ENCODE assay signal across 30 mouse cellular contexts in the genomic region with DNA sequence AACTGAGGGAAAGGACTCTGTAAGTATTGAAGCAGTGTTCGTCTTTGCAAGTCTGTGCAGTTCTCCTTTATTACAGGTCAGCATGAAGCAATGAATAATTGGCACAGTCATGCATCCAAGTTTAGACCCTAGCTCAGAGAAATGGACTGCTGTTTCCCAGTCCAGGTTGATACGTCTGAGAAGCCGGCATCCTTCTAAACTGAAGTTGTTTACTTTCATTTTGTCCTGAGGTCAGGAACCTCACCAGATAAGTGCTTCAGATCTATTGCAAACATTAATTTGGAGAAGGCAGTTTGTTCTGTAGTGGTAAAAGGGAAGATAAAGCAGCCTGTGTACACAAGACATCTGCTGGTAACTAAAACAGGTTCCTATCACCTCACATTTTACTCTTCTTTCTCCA.
"Had no signal": no experiment of that assay in that cellular context is flagged by ENCODE, and none has a peak within 500 bp of the region (broad histone marks: within the 10 kb centered on the region; RNA-seq: fewer than 3 reads in every experiment).

No protein-coding gene starts in this region.

- DNase-seq: left cerebral cortex, postnatal 4 days; liver; liver, embryonic 13.5 days; liver, postnatal 0 days; lung, adult 18-20 months; lung, adult 2 months; lung, embryonic 14.5 days; lung, postnatal 10 days; lung, postnatal 14 days; lung, postnatal 36 days; lung, postnatal 4 days; midbrain, embryonic 14.5 days had no signal

- H3K9ac ChIP-seq: limb, embryonic 12.5 days; limb, embryonic 13.5 days; limb, embryonic 15.5 days; liver, embryonic 12.5 days; liver, embryonic 13.5 days; liver, embryonic 14.5 days; liver, embryonic 15.5 days; liver, postnatal 0 days; lung, embryonic 14.5 days; lung, embryonic 15.5 days; midbrain, embryonic 12.5 days; midbrain, embryonic 13.5 days; midbrain, embryonic 15.5 days; neural tube, embryonic 12.5 days had no signal

- H3K4me3 ChIP-seq: left cerebral cortex, adult 2 months; limb, embryonic 10.5 days; limb, embryonic 12.5 days; limb, embryonic 13.5 days; limb, embryonic 15.5 days; liver, embryonic 12.5 days; liver, embryonic 13.5 days; liver, embryonic 15.5 days; lung, embryonic 15.5 days; megakaryocyte, embryonic 14.5 days; midbrain, embryonic 12.5 days; midbrain, embryonic 13.5 days; midbrain, embryonic 15.5 days; myocyte; neural tube, embryonic 12.5 days had no signal

- H3K4me1 ChIP-seq: limb, embryonic 10.5 days; limb, embryonic 12.5 days; limb, embryonic 13.5 days; limb, embryonic 15.5 days; liver, embryonic 12.5 days; liver, embryonic 13.5 days; liver, embryonic 15.5 days; lung, embryonic 15.5 days; megakaryocyte, embryonic 14.5 days; midbrain, embryonic 12.5 days; midbrain, embryonic 13.5 days; midbrain, embryonic 15.5 days; neural tube, embryonic 12.5 days had no signal

- H3K4me2 ChIP-seq: limb, embryonic 12.5 days; limb, embryonic 13.5 days; limb, embryonic 15.5 days; liver, embryonic 12.5 days; liver, embryonic 13.5 days; liver, embryonic 15.5 days; lung, embryonic 14.5 days; lung, embryonic 15.5 days; midbrain, embryonic 12.5 days; midbrain, embryonic 13.5 days; midbrain, embryonic 15.5 days; neural tube, embryonic 12.5 days had no signal

- H3K9me3 ChIP-seq: limb, embryonic 10.5 days; limb, embryonic 12.5 days; limb, embryonic 13.5 days; limb, embryonic 15.5 days; liver, embryonic 12.5 days; liver, embryonic 13.5 days; liver, embryonic 15.5 days; lung, embryonic 15.5 days; megakaryocyte, embryonic 14.5 days; midbrain, embryonic 12.5 days; midbrain, embryonic 13.5 days; midbrain, embryonic 15.5 days; neural tube, embryonic 12.5 days had no signal

- H3K27me3 ChIP-seq: limb, embryonic 12.5 days; limb, embryonic 13.5 days; limb, embryonic 15.5 days; liver, embryonic 12.5 days; liver, embryonic 13.5 days; liver, embryonic 15.5 days; lung, embryonic 15.5 days; megakaryocyte, embryonic 14.5 days; midbrain, embryonic 12.5 days; midbrain, embryonic 13.5 days; midbrain, embryonic 15.5 days; neural tube, embryonic 12.5 days had no signal

- H3K36me3 ChIP-seq: limb, embryonic 10.5 days; limb, embryonic 12.5 days; limb, embryonic 13.5 days; limb, embryonic 15.5 days; liver, embryonic 12.5 days; liver, embryonic 13.5 days; liver, embryonic 15.5 days; lung, embryonic 15.5 days; midbrain, embryonic 12.5 days; midbrain, embryonic 13.5 days; midbrain, embryonic 15.5 days; neural tube, embryonic 12.5 days had no signal

- ATAC-seq: liver, embryonic 12.5 days; liver, postnatal 0 days; lung, postnatal 0 days; midbrain, embryonic 13.5 days; midbrain, embryonic 15.5 days; midbrain, embryonic 16.5 days had no signal

- H3K27ac ChIP-seq: left cerebral cortex, adult 2 months; limb, embryonic 10.5 days; limb, embryonic 12.5 days; limb, embryonic 13.5 days; limb, embryonic 15.5 days; liver, embryonic 12.5 days; liver, embryonic 13.5 days; liver, embryonic 14.5 days; liver, embryonic 15.5 days; lung, embryonic 15.5 days; macrophage; midbrain, embryonic 12.5 days; midbrain, embryonic 13.5 days; midbrain, embryonic 15.5 days; neural tube, embryonic 12.5 days had no signal
